Mouse (Mus musculus): Measurements from ENCODE around the gene Rnpc3. TPM values are rescaled to one million over a fixed set of nuclear protein-coding genes. Genes with fewer than 3 reads are reported as not detected.

The Rnpc3 gene
- polyA plus RNA-seq, 2 experiments = 12.5 to 18.8 TPM

DNA sequence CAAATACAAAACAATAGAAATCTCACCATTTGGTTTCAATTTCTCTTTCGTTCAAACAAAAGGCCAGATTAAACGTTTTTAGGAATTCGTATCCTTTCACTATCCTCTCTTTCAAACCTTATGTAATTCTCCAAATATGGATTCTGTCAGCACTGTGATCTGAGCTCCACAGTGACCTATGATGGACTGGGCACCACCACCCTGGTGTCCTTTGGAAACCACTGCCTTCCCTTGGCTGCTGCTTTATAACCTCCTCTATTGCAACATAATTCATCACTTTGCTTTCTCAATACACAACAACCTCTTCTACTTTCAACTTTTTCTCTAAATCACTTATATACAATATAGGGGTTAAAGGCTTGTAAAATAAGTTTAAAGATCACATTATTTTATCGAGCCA lies 55.4 kb downstream of the Rnpc3 start:
- no peaks in the 10 kb centered on the region for H3K9me3 ChIP-seq (ENCODE audit: control insufficient read depth, low read length)
- ATAC-seq (ENCODE audit: insufficient read depth) (peak; percentile 65; the same call in 1 of the 2 replicates), DNase-seq (ENCODE audit: low read depth in 3 of 3, low spot score in 3 of 3) (no peak)
- no peaks in the 10 kb centered on the region for H3K27me3 ChIP-seq (ENCODE audit: control insufficient read depth, insufficient read depth, low read length)
- no peak overlapping the region for H3K27ac ChIP-seq
- H3K4me1 ChIP-seq (replicated peaks; ENCODE audit: control insufficient read depth in 2 of 2, insufficient read depth in 2 of 2, low read length in 1 of 2) = no peaks in the 10 kb centered on the region
- 54% methylated on average over 4 of the region's 4 CpGs for WGBS (ENCODE audit: insufficient replicate concordance)
- H3K4me3 ChIP-seq (ENCODE audit: insufficient read depth in 1 of 2, low read depth in 2 of 2, low read length in 2 of 2) = no peak overlapping the region
- H3K4me2 ChIP-seq (ENCODE audit: low read depth) = no peak overlapping the region
- TF ChIP-seq CTCF (IDR thresholded peaks at IDR 0.05; ENCODE audit: low read depth) (no peak), EP300 (IDR thresholded peaks at IDR 0.05; ENCODE audit: low read depth) (no peak)
- H3K9ac ChIP-seq (replicated peaks) = no peak overlapping the region
- no peaks in the 10 kb centered on the region for H3K36me3 ChIP-seq (replicated peaks; ENCODE audit: control insufficient read depth, insufficient read depth, low read depth)

- Histone ChIP-seq H3K4me2 (ENCODE audit: low read depth) (no peak overlapping the region), H3K27ac (no peak overlapping the region), H3K9me3 (ENCODE audit: control insufficient read depth, low read length) (no peaks in the 10 kb centered on the region), H3K4me3 (ENCODE audit: insufficient read depth in 1 of 2, low read depth in 2 of 2, low read length in 2 of 2) (no peak overlapping the region), H3K9ac (replicated peaks) (no peak overlapping the region), H3K27me3 (ENCODE audit: control insufficient read depth, insufficient read depth, low read length) (no peaks in the 10 kb centered on the region), H3K4me1 (replicated peaks; ENCODE audit: control insufficient read depth in 2 of 2, insufficient read depth in 2 of 2, low read length in 1 of 2) (no peaks in the 10 kb centered on the region), H3K36me3 (replicated peaks; ENCODE audit: control insufficient read depth, insufficient read depth, low read depth) (no peaks in the 10 kb centered on the region)
- ATAC-seq (ENCODE audit: insufficient read depth) = peak; percentile 74
- WGBS (ENCODE audit: insufficient replicate concordance) = 51% methylated on average over 2 of the region's 2 CpGs
- DNase-seq (ENCODE audit: low read depth in 3 of 3, low spot score in 3 of 3) = peak in 1 of 3 experiments; percentile 13
- TF ChIP-seq EP300 (IDR thresholded peaks at IDR 0.05; ENCODE audit: low read depth) (no peak), CTCF (IDR thresholded peaks at IDR 0.05; ENCODE audit: low read depth) (no peak)
These were observed 55.8 kb downstream of the Rnpc3 start for GRCm38 (mm10) chr3:113574138-113574537.

GRCm38 (mm10) chr3:113572158-113572557 lies 57.8 kb downstream of the Rnpc3 start:
- H3K9me3 ChIP-seq (ENCODE audit: control insufficient read depth, low read length) = no peaks in the 10 kb centered on the region
- no peak overlapping the region for H3K4me3 ChIP-seq (ENCODE audit: insufficient read depth in 1 of 2, low read depth in 2 of 2, low read length in 2 of 2)
- H3K4me2 ChIP-seq (ENCODE audit: low read depth) = no peak overlapping the region
- WGBS (ENCODE audit: insufficient replicate concordance) = 69% methylated on average over 3 of the region's 3 CpGs
- no peak overlapping the region for H3K27ac ChIP-seq
- no peak overlapping the region for H3K9ac ChIP-seq (replicated peaks)
- no peaks in the 10 kb centered on the region for H3K36me3 ChIP-seq (replicated peaks; ENCODE audit: control insufficient read depth, insufficient read depth, low read depth)
- no peaks in the 10 kb centered on the region for H3K4me1 ChIP-seq (replicated peaks; ENCODE audit: control insufficient read depth in 2 of 2, insufficient read depth in 2 of 2, low read length in 1 of 2)
- no peak for ATAC-seq (ENCODE audit: insufficient read depth)
- H3K27me3 ChIP-seq (ENCODE audit: control insufficient read depth, insufficient read depth, low read length) = no peaks in the 10 kb centered on the region
- TF ChIP-seq EP300 (IDR thresholded peaks at IDR 0.05; ENCODE audit: low read depth) (no peak), CTCF (IDR thresholded peaks at IDR 0.05; ENCODE audit: low read depth) (no peak)
- DNase-seq (ENCODE audit: low read depth in 3 of 3, low spot score in 3 of 3) = no peak

Other genes with a start within 250 kb of the Rnpc3 start
- 0.10 and 0.12 TPM in 2 replicates for gene Amy2a1, start 97.7 kb downstream of the Rnpc3 start, polyA plus RNA-seq (2012; rRNA removed)
- gene Amy2a1, start 97.7 kb downstream of the Rnpc3 start, polyA plus RNA-seq (2014; fragmentation: Nextera tagmentation; extraction: Ambion mirVana) = 0.67 TPM in 1 of 2 replicates, not detected in the other
- 4.2 and 7.0 TPM in 2 replicates for gene Amy1, start 23.4 kb downstream of the Rnpc3 start, polyA plus RNA-seq (2012; rRNA removed)
- 12.1 and 12.8 TPM in 2 replicates for gene Amy1, start 23.4 kb downstream of the Rnpc3 start, polyA plus RNA-seq (2014; fragmentation: Nextera tagmentation; extraction: Ambion mirVana)

Measured in liver, embryonic 14.5 days (tissue).